Mouse (Mus musculus) MEL (cell line): ENCODE measurements around the gene Chd1l.

Source experiments
- CHD1 ChIP-seq: IDR thresholded peaks from 2 replicates; pipeline ENCODE4 v1.6.1; 2012; ENCODE audit warnings: low read depth, mild to moderate bottlenecking, inconsistent platforms, low read length, improper control_type of control experiment
- CTCF ChIP-seq, 3 experiments: IDR thresholded peaks in 2 of 3; conservative IDR thresholded peaks in 1 of 3; 2 replicates each; pipeline ENCODE4 v1.5.1; 2011 to 2012; ENCODE audit warnings: low read length in 3 of 3, low read depth in 2 of 3, mild to moderate bottlenecking in 2 of 3, improper control_type of control experiment in 1 of 3, inconsistent platforms in 1 of 3, mixed read lengths in 1 of 3, moderate library complexity in 1 of 3; ENCODE audit not compliant: control insufficient read depth in 1 of 3, insufficient read depth in 1 of 3, poor library complexity in 1 of 3, severe bottlenecking in 1 of 3
- EP300 ChIP-seq, 2 experiments: IDR thresholded peaks; 2 replicates each; pipeline ENCODE4 v1.6.1; 2011; ENCODE audit warnings: improper control_type of control experiment in 2 of 2, low read length in 2 of 2, low read depth in 1 of 2, mild to moderate bottlenecking in 1 of 2
- ETS1 ChIP-seq: IDR thresholded peaks from 2 replicates; pipeline ENCODE4 v1.6.1; 2012; ENCODE audit warnings: low read depth, mild to moderate bottlenecking, inconsistent platforms, low read length, improper control_type of control experiment, moderate library complexity
- MAFK ChIP-seq: IDR thresholded peaks from 2 replicates; pipeline ENCODE4 v1.6.1; 2011; ENCODE audit warnings: low read depth, mild to moderate bottlenecking, low read length, improper control_type of control experiment, borderline replicate concordance
- MEF2A ChIP-seq: IDR thresholded peaks from 2 replicates; pipeline ENCODE4 v1.6.1; 2014; ENCODE audit warnings: low read depth, mild to moderate bottlenecking, inconsistent platforms, low read length, improper control_type of control experiment; ENCODE audit not compliant: poor library complexity, insufficient replicate concordance, severe bottlenecking; ENCODE audit errors: extremely low read depth
- POLR2A ChIP-seq, 2 experiments: IDR thresholded peaks; 2 replicates each; pipeline ENCODE4 v1.6.1; 2011 to 2012; ENCODE audit warnings: low read length in 2 of 2, mild to moderate bottlenecking in 2 of 2, control low read depth in 1 of 2, improper control_type of control experiment in 1 of 2, low read depth in 1 of 2, moderate library complexity in 1 of 2; ENCODE audit not compliant: control insufficient read depth in 1 of 2, insufficient read depth in 1 of 2, poor library complexity in 1 of 2
- POLR2AphosphoS5 ChIP-seq: IDR thresholded peaks from 2 replicates; pipeline ENCODE4 v1.6.1; 2012; ENCODE audit warnings: low read depth, borderline replicate concordance, mild to moderate bottlenecking, inconsistent platforms, low read length, moderate library complexity, mixed read lengths
- SIN3A ChIP-seq: IDR thresholded peaks from 2 replicates; pipeline ENCODE4 v1.6.1; 2012; ENCODE audit warnings: low read length, improper control_type of control experiment, inconsistent platforms
- TAL1 ChIP-seq: IDR thresholded peaks from 2 replicates; pipeline ENCODE4 v1.6.1; 2012; ENCODE audit warnings: mild to moderate bottlenecking, inconsistent platforms, low read length, moderate library complexity, mixed read lengths
- TBP ChIP-seq: IDR thresholded peaks from 2 replicates; pipeline ENCODE4 v1.8.0; 2011; ENCODE audit warnings: low read depth, low read length, improper control_type of control experiment
- USF2 ChIP-seq, 2 experiments: IDR thresholded peaks; 2 replicates each; pipeline ENCODE4 v1.6.1; 2011 to 2012; ENCODE audit warnings: improper control_type of control experiment in 2 of 2, low read length in 2 of 2, borderline replicate concordance in 1 of 2, inconsistent platforms in 1 of 2, low read depth in 1 of 2, mild to moderate bottlenecking in 1 of 2; ENCODE audit not compliant: insufficient read depth in 1 of 2
- ZNF384 ChIP-seq: IDR thresholded peaks from 2 replicates; pipeline ENCODE4 v1.6.1; 2012; ENCODE audit warnings: low read depth, mild to moderate bottlenecking, inconsistent platforms, low read length, improper control_type of control experiment

DNA sequence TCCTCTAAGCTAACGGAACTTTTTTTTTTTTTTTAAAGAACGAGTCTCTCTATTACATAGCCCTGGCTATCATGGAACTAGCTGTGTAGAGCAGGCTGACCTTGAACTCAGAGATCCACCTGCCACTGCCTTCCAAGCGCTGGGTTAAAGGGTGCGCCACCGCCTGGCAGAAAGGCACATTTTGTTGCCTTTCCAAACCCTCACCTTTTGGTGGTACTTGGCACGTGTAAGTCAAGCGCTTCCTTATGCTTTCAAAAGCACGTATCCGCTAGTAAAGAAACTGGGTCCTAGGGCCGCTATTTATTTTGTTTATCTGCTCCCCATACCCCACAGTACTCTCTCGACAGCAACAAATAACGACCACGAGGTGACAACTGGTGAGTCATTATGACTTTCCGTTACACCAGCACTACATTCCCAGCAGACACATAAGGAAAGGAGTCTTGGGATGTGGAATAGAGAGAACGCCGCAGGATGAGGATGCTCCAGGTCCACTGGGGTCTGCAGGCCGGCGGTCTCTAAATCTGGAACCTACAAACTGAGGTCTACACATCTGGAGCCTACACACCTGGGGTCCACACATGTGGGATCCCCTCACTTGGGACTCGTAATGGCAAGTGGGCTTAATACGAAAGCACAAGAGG, 680 bp downstream of the Chd1l start:
- TF ChIP-seq CHD1, result peak; percentile 92; the same call in 1 of the 2 replicates
- no peak for TF ChIP-seq MAFK
- no peak for TF ChIP-seq POLR2A (IDR thresholded peaks at IDR 0.05; ENCODE audit: control insufficient read depth in 1 of 2, insufficient read depth in 1 of 2, low read depth in 1 of 2, low read length in 2 of 2, poor library complexity in 1 of 2)
- no peak for TF ChIP-seq TAL1
- TF ChIP-seq SIN3A, result peak; percentile 86; the same call in 1 of the 2 replicates
- TF ChIP-seq CTCF (IDR thresholded peaks at IDR 0.05 in 2 of 3, conservative IDR thresholded peaks at IDR 0.05 in 1 of 3; ENCODE audit: control insufficient read depth in 1 of 3, insufficient read depth in 1 of 3, low read depth in 2 of 3, low read length in 3 of 3, poor library complexity in 1 of 3, severe bottlenecking in 1 of 3), result peak; percentile 66 to 88 (median 83)
- TF ChIP-seq TBP, result 0 out of 2 replicates have a peak, but pooled peaks have one; percentile 51
- peak; percentile 88 for TF ChIP-seq ZNF384
- no peak; a peak in 1 of 4 replicates for TF ChIP-seq EP300 (IDR thresholded peaks at IDR 0.05; ENCODE audit: low read depth in 1 of 2, low read length in 2 of 2)
- TF ChIP-seq MEF2A, result no peak
- peak; percentile 47; the same call in 1 of the 2 replicates for TF ChIP-seq ETS1
- no peak for TF ChIP-seq USF2 (IDR thresholded peaks at IDR 0.05; ENCODE audit: borderline replicate concordance in 1 of 2, insufficient read depth in 1 of 2, low read depth in 1 of 2, low read length in 2 of 2)
- TF ChIP-seq POLR2AphosphoS5, result no peak
